Mouse (Mus musculus) small intestine, adult 2 months (tissue): ENCODE measurements around the gene Uqcrc2.

Source experiments
- CTCF ChIP-seq: fragments of 200-500 bp; IDR thresholded peaks from 2 replicates; pipeline ENCODE4 v1.5.1; 2012; ENCODE audit warnings: low read depth, mild to moderate bottlenecking, control low read depth, inconsistent platforms, low read length, moderate library complexity, mixed read lengths; ENCODE audit not compliant: insufficient replicate concordance, insufficient read length; ENCODE audit errors: extremely low read depth
- POLR2A ChIP-seq: fragments of 200-500 bp; IDR thresholded peaks from 2 replicates; pipeline ENCODE4 v1.6.1; 2012; ENCODE audit warnings: low read depth, mild to moderate bottlenecking, control low read depth, inconsistent platforms, low read length, moderate library complexity

GRCm38 (mm10) chr7:120699586-120699985 is 64.6 kb downstream of the Uqcrc2 start:
- no peak for TF ChIP-seq POLR2A
- no peak for TF ChIP-seq CTCF
